Mouse (Mus musculus) MEL (cell line): ENCODE results near the gene Tmem268. TPM values are rescaled to one million over a fixed set of nuclear protein-coding genes. Genes with fewer than 3 reads are reported as not detected.

Experiments used
- DNase-seq: peaks from one replicate; pipeline ENCODE4 v3.0.0; 2011; ENCODE audit warnings: low read depth, low spot score
- H3K27ac ChIP-seq: 2 replicates; pipeline ENCODE4 v1.5.1; 2012; ENCODE audit warnings: low read depth, mild to moderate bottlenecking, control low read depth, low read length, moderate library complexity; ENCODE audit not compliant: control insufficient read depth
- H3K27me3 ChIP-seq, 2 experiments: fragments of 150-350 bp in 1 of 2; sonication (generic) in 1 of 2; 2 replicates each; pipeline ENCODE4 v1.6.1; 2012; ENCODE audit warnings: low read length in 2 of 2, mild to moderate bottlenecking in 2 of 2, improper control_type of control experiment in 1 of 2, moderate library complexity in 1 of 2; ENCODE audit not compliant: insufficient read depth in 2 of 2, control insufficient read depth in 1 of 2
- H3K36me3 ChIP-seq, 2 experiments: 2 replicates each; pipeline ENCODE4 v1.6.1; 2012 to 2014; ENCODE audit warnings: low read length in 2 of 2, improper control_type of control experiment in 1 of 2, inconsistent platforms in 1 of 2, mild to moderate bottlenecking in 1 of 2; ENCODE audit not compliant: insufficient read depth in 2 of 2, control insufficient read depth in 1 of 2
- H3K4me1 ChIP-seq, 2 experiments: fragments of 150-350 bp in 1 of 2; sonication (generic) in 1 of 2; 2 replicates each; pipeline ENCODE4 v1.6.1; 2012; ENCODE audit warnings: low read length in 2 of 2, improper control_type of control experiment in 1 of 2, mild to moderate bottlenecking in 1 of 2; ENCODE audit not compliant: insufficient read depth in 2 of 2, control insufficient read depth in 1 of 2
- H3K4me3 ChIP-seq, 2 experiments: fragments of 150-350 bp in 1 of 2; sonication (generic) in 1 of 2; 2 replicates each; pipeline ENCODE4 v1.5.1; 2012; ENCODE audit warnings: low read depth in 2 of 2, low read length in 2 of 2, mild to moderate bottlenecking in 2 of 2, moderate library complexity in 2 of 2, control low read depth in 1 of 2, improper control_type of control experiment in 1 of 2; ENCODE audit not compliant: control insufficient read depth in 1 of 2, insufficient read depth in 1 of 2
- H3K79me2 ChIP-seq: 2 replicates; pipeline ENCODE4 v1.6.1; 2012; ENCODE audit warnings: mild to moderate bottlenecking, low read length, moderate library complexity; ENCODE audit not compliant: control insufficient read depth, poor library complexity, insufficient read depth
- H3K9ac ChIP-seq: 2 replicates; pipeline ENCODE4 v1.6.1; 2012; ENCODE audit warnings: low read depth, mild to moderate bottlenecking, control low read depth, low read length, moderate library complexity; ENCODE audit not compliant: control insufficient read depth, poor library complexity, severe bottlenecking
- H3K9me3 ChIP-seq: fragments of 150-350 bp; sonication (generic); replicated peaks from 2 replicates; pipeline ENCODE4 v1.6.1; 2012; ENCODE audit warnings: mild to moderate bottlenecking, low read length, improper control_type of control experiment, moderate library complexity; ENCODE audit not compliant: insufficient read depth
- CHD1 ChIP-seq: IDR thresholded peaks from 2 replicates; pipeline ENCODE4 v1.6.1; 2012; ENCODE audit warnings: low read depth, mild to moderate bottlenecking, inconsistent platforms, low read length, improper control_type of control experiment
- CHD2 ChIP-seq: IDR thresholded peaks from 2 replicates; pipeline ENCODE4 v1.6.1; 2011; ENCODE audit warnings: low read length, improper control_type of control experiment
- CTCF ChIP-seq, 3 experiments: IDR thresholded peaks in 2 of 3; conservative IDR thresholded peaks in 1 of 3; 2 replicates each; pipeline ENCODE4 v1.5.1; 2011 to 2012; ENCODE audit warnings: low read length in 3 of 3, low read depth in 2 of 3, mild to moderate bottlenecking in 2 of 3, improper control_type of control experiment in 1 of 3, inconsistent platforms in 1 of 3, mixed read lengths in 1 of 3, moderate library complexity in 1 of 3; ENCODE audit not compliant: control insufficient read depth in 1 of 3, insufficient read depth in 1 of 3, poor library complexity in 1 of 3, severe bottlenecking in 1 of 3
- E2F4 ChIP-seq: IDR thresholded peaks from 2 replicates; pipeline ENCODE4 v1.6.1; 2011; ENCODE audit warnings: low read depth, low read length, improper control_type of control experiment, borderline replicate concordance
- ELF1 ChIP-seq: IDR thresholded peaks from 2 replicates; pipeline ENCODE4 v1.6.1; 2014; ENCODE audit warnings: low read depth, mild to moderate bottlenecking, inconsistent platforms, low read length, improper control_type of control experiment, moderate library complexity
- EP300 ChIP-seq, 2 experiments: IDR thresholded peaks; 2 replicates each; pipeline ENCODE4 v1.6.1; 2011; ENCODE audit warnings: improper control_type of control experiment in 2 of 2, low read length in 2 of 2, low read depth in 1 of 2, mild to moderate bottlenecking in 1 of 2
- ETS1 ChIP-seq: IDR thresholded peaks from 2 replicates; pipeline ENCODE4 v1.6.1; 2012; ENCODE audit warnings: low read depth, mild to moderate bottlenecking, inconsistent platforms, low read length, improper control_type of control experiment, moderate library complexity
- GABPA ChIP-seq: IDR thresholded peaks from 2 replicates; pipeline ENCODE4 v1.6.1; 2012; ENCODE audit warnings: low read depth, mild to moderate bottlenecking, inconsistent platforms, low read length, improper control_type of control experiment, moderate library complexity
- KAT2A ChIP-seq: conservative IDR thresholded peaks from 2 replicates; pipeline ENCODE4 v1.6.1; 2012; ENCODE audit warnings: low read depth, low read length, improper control_type of control experiment, inconsistent platforms
- MAFK ChIP-seq: IDR thresholded peaks from 2 replicates; pipeline ENCODE4 v1.6.1; 2011; ENCODE audit warnings: low read depth, mild to moderate bottlenecking, low read length, improper control_type of control experiment, borderline replicate concordance
- MXI1 ChIP-seq: IDR thresholded peaks from 2 replicates; pipeline ENCODE4 v1.6.1; 2011; ENCODE audit warnings: mild to moderate bottlenecking, low read depth, low read length, improper control_type of control experiment
- MYB ChIP-seq: IDR thresholded peaks from 2 replicates; pipeline ENCODE4 v1.6.1; 2011; ENCODE audit warnings: mild to moderate bottlenecking, low read depth, low read length, improper control_type of control experiment
- MYC ChIP-seq: IDR thresholded peaks from 2 replicates; pipeline ENCODE4 v1.6.1; 2011; ENCODE audit warnings: low read depth, mild to moderate bottlenecking, low read length, improper control_type of control experiment, moderate library complexity
- NELFE ChIP-seq: IDR thresholded peaks from 2 replicates; pipeline ENCODE4 v1.6.1; 2011; ENCODE audit warnings: low read depth, low read length, improper control_type of control experiment
- POLR2A ChIP-seq, 2 experiments: IDR thresholded peaks; 2 replicates each; pipeline ENCODE4 v1.6.1; 2011 to 2012; ENCODE audit warnings: low read length in 2 of 2, mild to moderate bottlenecking in 2 of 2, control low read depth in 1 of 2, improper control_type of control experiment in 1 of 2, low read depth in 1 of 2, moderate library complexity in 1 of 2; ENCODE audit not compliant: control insufficient read depth in 1 of 2, insufficient read depth in 1 of 2, poor library complexity in 1 of 2
- POLR2AphosphoS2 ChIP-seq: IDR thresholded peaks from 2 replicates; pipeline ENCODE4 v1.6.1; 2011; ENCODE audit warnings: low read length, improper control_type of control experiment
- POLR2AphosphoS5 ChIP-seq: IDR thresholded peaks from 2 replicates; pipeline ENCODE4 v1.6.1; 2012; ENCODE audit warnings: low read depth, borderline replicate concordance, mild to moderate bottlenecking, inconsistent platforms, low read length, moderate library complexity, mixed read lengths
- RCOR1 ChIP-seq: IDR thresholded peaks from 2 replicates; pipeline ENCODE4 v1.6.1; 2012; ENCODE audit warnings: low read depth, mild to moderate bottlenecking, inconsistent platforms, low read length, improper control_type of control experiment
- SIN3A ChIP-seq: IDR thresholded peaks from 2 replicates; pipeline ENCODE4 v1.6.1; 2012; ENCODE audit warnings: low read length, improper control_type of control experiment, inconsistent platforms
- TAL1 ChIP-seq: IDR thresholded peaks from 2 replicates; pipeline ENCODE4 v1.6.1; 2012; ENCODE audit warnings: mild to moderate bottlenecking, inconsistent platforms, low read length, moderate library complexity, mixed read lengths
- USF1 ChIP-seq: IDR thresholded peaks from 2 replicates; pipeline ENCODE4 v1.6.1; 2014; ENCODE audit warnings: low read depth, mild to moderate bottlenecking, inconsistent platforms, low read length, improper control_type of control experiment, moderate library complexity
- ZKSCAN1 ChIP-seq: IDR thresholded peaks from 2 replicates; pipeline ENCODE4 v1.6.1; 2012; ENCODE audit warnings: low read depth, mild to moderate bottlenecking, inconsistent platforms, low read length, improper control_type of control experiment, moderate library complexity
- polyA plus RNA-seq, 2 experiments: library from polyadenylated mRNA; stranded (reverse) in 1 of 2; unstranded in 1 of 2; fragments of >175 nt in 1 of 2; fragments of >200 nt in 1 of 2; gene quantifications; 2 replicates each; pipeline versions ENCODE4 v1.2.1 to v1.2.4; 2012; ENCODE audit warnings: low replicate concordance in 2 of 2, low read depth in 1 of 2; ENCODE audit not compliant: insufficient read length in 2 of 2, insufficient read depth in 1 of 2, missing spikeins in 1 of 2
- total RNA-seq: library from RNA; depleted of rRNA; stranded (reverse); fragments of 300-350 nt; gene quantifications from 2 replicates; pipeline ENCODE4 v1.2.3, GENCODE M21; 2012

Gene Tmem268
- total and polyA plus RNA-seq, 3 experiments = 8.1 to 11.3 TPM; not detected in 1

DNA sequence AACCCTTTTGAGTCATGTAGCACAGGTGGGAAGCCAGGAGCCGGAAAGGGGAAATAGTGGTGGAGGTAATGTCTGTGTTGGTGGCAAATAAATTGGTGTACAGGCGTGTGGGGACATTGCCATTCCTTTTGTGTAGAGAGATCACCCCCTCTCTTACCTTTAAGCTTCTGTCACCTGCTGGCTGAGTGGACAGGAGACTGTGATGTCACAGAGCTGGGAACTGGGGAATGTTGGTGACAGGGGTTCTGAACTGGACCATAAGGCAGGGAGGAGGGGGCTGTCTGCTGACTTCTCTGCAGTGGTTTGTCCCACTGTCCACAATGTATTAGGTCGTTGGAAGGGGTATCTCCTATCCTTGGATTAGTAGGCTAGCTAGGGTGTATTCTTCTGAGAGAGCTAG is 46.4 kb downstream of the Tmem268 start, which contains the start of gene Gm11213:
Gene Gm11213 (minus strand): TSS at position 317 of the 400 bp plus-strand sequence.
- no peak within 1 kb of the TSS for H3K4me3 ChIP-seq
- H3K79me2 ChIP-seq = no peaks in the 10 kb centered on the region
- TF ChIP-seq E2F4 (no peak), ETS1 (no peak), ZKSCAN1 (no peak), KAT2A (no peak), NELFE (no peak), CHD1 (no peak), SIN3A (no peak), RCOR1 (no peak), CTCF (IDR thresholded peaks at IDR 0.05 in 2 of 3, conservative IDR thresholded peaks at IDR 0.05 in 1 of 3; ENCODE audit: control insufficient read depth in 1 of 3, insufficient read depth in 1 of 3, low read depth in 2 of 3, low read length in 3 of 3, poor library complexity in 1 of 3, severe bottlenecking in 1 of 3) (no peak), USF1 (no peak), TAL1 (no peak), MAFK (no peak), ELF1 (no peak)
- H3K9me3 ChIP-seq = no peaks in the 10 kb centered on the region
- H3K9ac ChIP-seq = no peak within 1 kb of the TSS
- no peak for DNase-seq
- H3K36me3 ChIP-seq = no peaks in the 10 kb centered on the region
- no peaks in the 10 kb centered on the region for H3K27me3 ChIP-seq
- H3K27ac ChIP-seq = no peak within 1 kb of the TSS
- no peaks in the 10 kb centered on the region for H3K4me1 ChIP-seq

DNA sequence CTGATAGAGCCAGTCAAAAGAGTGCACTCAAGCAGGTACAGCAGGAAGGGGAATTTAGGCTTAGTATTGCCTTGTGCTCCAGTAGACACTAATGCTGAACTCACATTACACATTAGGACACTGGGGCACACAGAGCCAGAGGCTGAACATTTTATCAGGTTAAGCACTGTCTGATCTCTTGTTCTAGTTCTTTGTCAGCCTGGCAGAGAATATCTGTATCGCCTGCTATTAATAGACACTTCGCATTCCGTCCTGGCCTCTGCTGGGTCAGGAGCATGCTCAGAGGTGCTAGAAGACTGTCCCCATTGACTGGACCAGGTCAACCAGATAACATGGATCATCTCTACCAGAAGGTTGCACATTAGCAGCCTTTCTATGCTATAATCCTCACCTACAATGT is 47.0 kb downstream of the Tmem268 start:
- H3K4me3 ChIP-seq = no peak overlapping the region
- H3K27me3 ChIP-seq = no peaks in the 10 kb centered on the region
- H3K79me2 ChIP-seq = no peaks in the 10 kb centered on the region
- H3K36me3 ChIP-seq = no peaks in the 10 kb centered on the region
- no peak overlapping the region for H3K9ac ChIP-seq
- no peaks in the 10 kb centered on the region for H3K9me3 ChIP-seq
- no peak for DNase-seq
- H3K4me1 ChIP-seq = no peaks in the 10 kb centered on the region
- no peak overlapping the region for H3K27ac ChIP-seq
- TF ChIP-seq KAT2A = no peak

DNA sequence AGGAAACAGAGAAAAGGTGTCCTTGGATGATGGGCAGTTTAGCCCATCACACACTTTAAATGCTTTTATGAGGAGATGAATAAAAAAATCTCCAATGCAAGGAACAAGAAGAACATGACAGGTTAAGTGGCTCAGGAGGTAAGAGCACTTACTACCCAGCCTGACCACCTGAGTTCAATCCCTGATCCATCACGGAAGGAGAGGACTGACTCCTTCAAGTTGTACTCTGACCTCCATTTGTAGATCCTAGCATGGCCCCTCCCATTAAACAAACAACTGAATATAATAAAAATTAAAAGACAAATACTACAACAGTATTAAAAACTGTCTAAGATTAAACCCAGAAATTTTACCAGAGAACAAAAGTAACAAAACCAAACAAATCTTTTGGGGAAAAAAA is 47.4 kb downstream of the Tmem268 start:
- TF ChIP-seq POLR2AphosphoS2 (no peak), POLR2AphosphoS5 (no peak), GABPA (no peak), CHD2 (no peak), MYB (no peak), MYC (no peak), MXI1 (no peak), RCOR1 (no peak), E2F4 (no peak), ELF1 (no peak), EP300 (IDR thresholded peaks at IDR 0.05; ENCODE audit: low read depth in 1 of 2, low read length in 2 of 2) (no peak), MAFK (no peak), POLR2A (IDR thresholded peaks at IDR 0.05; ENCODE audit: control insufficient read depth in 1 of 2, insufficient read depth in 1 of 2, low read depth in 1 of 2, low read length in 2 of 2, poor library complexity in 1 of 2) (no peak)
- TF ChIP-seq, all 39 proteins: peak for 0
- no peak for DNase-seq

More for the DNA sequence above, 47.4 kb downstream of the Tmem268 start:
- H3K4me1 ChIP-seq = no peaks in the 10 kb centered on the region
- H3K4me3 ChIP-seq = no peak overlapping the region
- no peaks in the 10 kb centered on the region for H3K36me3 ChIP-seq
- no peaks in the 10 kb centered on the region for H3K27me3 ChIP-seq
- no peak overlapping the region for H3K9ac ChIP-seq
- H3K9me3 ChIP-seq = no peaks in the 10 kb centered on the region
- no peak overlapping the region for H3K27ac ChIP-seq
- H3K79me2 ChIP-seq = no peaks in the 10 kb centered on the region
